Mouse (Mus musculus): Measurements from ENCODE around the gene Gm6309. TPM values are rescaled to one million over a fixed set of nuclear protein-coding genes. Genes with fewer than 3 reads are reported as not detected.
"Not testable (repeated sequence)": the region's sequence is repeated elsewhere in the genome, so short reads cannot be mapped to it uniquely, and the experiment has no call there.

Gm6309 gene
- total and polyA plus RNA-seq, 2 experiments from 2014 or later: not detected

- DNase-seq (no peak), ATAC-seq (no peak)
- TF ChIP-seq CTCF (IDR thresholded peaks at IDR 0.05; ENCODE audit: low read depth): no peak
- Histone ChIP-seq H3K4me1 (ENCODE audit: insufficient read depth) (no peaks in the 10 kb centered on the region), H3K27ac (ENCODE audit: low read depth, low read length) (no peak overlapping the region), H3K4me3 (ENCODE audit: low read depth, low read length) (no peak overlapping the region), H3K9ac (no peak overlapping the region), H3K36me3 (ENCODE audit: insufficient read depth) (no peaks in the 10 kb centered on the region), H3K4me2 (ENCODE audit: low read depth) (no peak overlapping the region), H3K27me3 (ENCODE audit: insufficient read depth, low read length) (no peaks in the 10 kb centered on the region), H3K9me3 (ENCODE audit: low read length) (no peaks in the 10 kb centered on the region)
- WGBS: 63% methylated on average over 3 of the region's 3 CpGs
These were observed 20.2 kb upstream of the Gm6309 start for GRCm38 (mm10) chr5:146190501-146191269.

- no peak overlapping the region for H3K27ac ChIP-seq (ENCODE audit: low read depth, low read length)
- H3K4me2 ChIP-seq (ENCODE audit: low read depth): no peak overlapping the region
- no peak overlapping the region for H3K4me3 ChIP-seq (ENCODE audit: low read depth, low read length)
- 73% methylated on average over 4 of the region's 4 CpGs for WGBS
- DNase-seq (no peak), ATAC-seq (no peak)
- H3K36me3 ChIP-seq (ENCODE audit: insufficient read depth): no peaks in the 10 kb centered on the region
- TF ChIP-seq CTCF (IDR thresholded peaks at IDR 0.05; ENCODE audit: low read depth): no peak
- H3K4me1 ChIP-seq (ENCODE audit: insufficient read depth): no peaks in the 10 kb centered on the region
- no peaks in the 10 kb centered on the region for H3K9me3 ChIP-seq (ENCODE audit: low read length)
- no peaks in the 10 kb centered on the region for H3K27me3 ChIP-seq (ENCODE audit: insufficient read depth, low read length)
- H3K9ac ChIP-seq: no peak overlapping the region
These were observed 19.6 kb upstream of the Gm6309 start for GRCm38 (mm10) chr5:146190093-146190492.

- no peaks in the 10 kb centered on the region for H3K36me3 ChIP-seq (ENCODE audit: insufficient read depth)
- no peak overlapping the region for H3K4me3 ChIP-seq (ENCODE audit: low read depth, low read length)
- DNase-seq (no peak), ATAC-seq (no peak)
- H3K9ac ChIP-seq: no peak overlapping the region
- H3K9me3 ChIP-seq (ENCODE audit: low read length): no peaks in the 10 kb centered on the region
- no peak overlapping the region for H3K4me2 ChIP-seq (ENCODE audit: low read depth)
- no peaks in the 10 kb centered on the region for H3K27me3 ChIP-seq (ENCODE audit: insufficient read depth, low read length)
- 88% methylated on average over 7 of the region's 7 CpGs for WGBS
- H3K27ac ChIP-seq (ENCODE audit: low read depth, low read length): no peak overlapping the region
- no peaks in the 10 kb centered on the region for H3K4me1 ChIP-seq (ENCODE audit: insufficient read depth)
- no peak for TF ChIP-seq CTCF (IDR thresholded peaks at IDR 0.05; ENCODE audit: low read depth)
These were observed 18.2 kb upstream of the Gm6309 start for GRCm38 (mm10) chr5:146188712-146189111.

- H3K9ac ChIP-seq: no peak overlapping the region
- H3K9me3 ChIP-seq (ENCODE audit: low read length): no peaks in the 10 kb centered on the region
- ATAC-seq (no peak), DNase-seq (no peak)
- no peaks in the 10 kb centered on the region for H3K36me3 ChIP-seq (ENCODE audit: insufficient read depth)
- no peaks in the 10 kb centered on the region for H3K4me1 ChIP-seq (ENCODE audit: insufficient read depth)
- 76% methylated on average over 1 of the region's 1 CpGs for WGBS
- peak; percentile 25; the same call in 1 of the 2 replicates for TF ChIP-seq CTCF (IDR thresholded peaks at IDR 0.05; ENCODE audit: low read depth)
- no peak overlapping the region for H3K27ac ChIP-seq (ENCODE audit: low read depth, low read length)
- H3K4me3 ChIP-seq (ENCODE audit: low read depth, low read length): no peak overlapping the region
- H3K4me2 ChIP-seq (ENCODE audit: low read depth): no peak overlapping the region
- H3K27me3 ChIP-seq (ENCODE audit: insufficient read depth, low read length): no peaks in the 10 kb centered on the region
These were observed 17.6 kb upstream of the Gm6309 start for GRCm38 (mm10) chr5:146188144-146188543.

DNA sequence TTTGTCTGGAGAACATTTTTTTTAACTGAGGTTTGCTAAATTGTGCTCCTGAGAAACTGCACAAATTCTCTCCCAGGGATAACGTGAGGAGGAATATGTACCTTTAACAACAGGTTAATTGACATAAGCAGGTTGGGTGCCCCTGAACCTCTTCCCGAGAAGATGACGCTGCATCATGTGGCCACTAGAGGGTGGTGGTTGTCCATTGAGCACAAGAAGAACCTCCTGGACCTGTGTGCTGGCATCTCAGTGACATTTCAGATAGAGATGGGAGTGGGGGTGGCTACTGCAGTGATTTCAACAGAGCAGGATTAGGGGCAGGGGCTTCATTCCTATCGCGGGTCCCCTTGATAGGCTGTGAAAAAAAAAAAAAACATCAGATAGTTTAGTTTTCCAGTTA lies 16.9 kb upstream of the Gm6309 start:
- not testable (repeated sequence) for H3K27ac ChIP-seq (ENCODE audit: low read depth, low read length); H3K4me1 ChIP-seq (ENCODE audit: insufficient read depth); H3K4me2 ChIP-seq (ENCODE audit: low read depth); H3K9me3 ChIP-seq (ENCODE audit: low read length); H3K36me3 ChIP-seq (ENCODE audit: insufficient read depth); H3K4me3 ChIP-seq (ENCODE audit: low read depth, low read length); H3K9ac ChIP-seq; H3K27me3 ChIP-seq (ENCODE audit: insufficient read depth, low read length); ATAC-seq
- DNase-seq: peak; percentile 54
- 33% methylated on average over 5 of the region's 5 CpGs for WGBS
- TF ChIP-seq CTCF (IDR thresholded peaks at IDR 0.05; ENCODE audit: low read depth): peak; percentile 76

DNA sequence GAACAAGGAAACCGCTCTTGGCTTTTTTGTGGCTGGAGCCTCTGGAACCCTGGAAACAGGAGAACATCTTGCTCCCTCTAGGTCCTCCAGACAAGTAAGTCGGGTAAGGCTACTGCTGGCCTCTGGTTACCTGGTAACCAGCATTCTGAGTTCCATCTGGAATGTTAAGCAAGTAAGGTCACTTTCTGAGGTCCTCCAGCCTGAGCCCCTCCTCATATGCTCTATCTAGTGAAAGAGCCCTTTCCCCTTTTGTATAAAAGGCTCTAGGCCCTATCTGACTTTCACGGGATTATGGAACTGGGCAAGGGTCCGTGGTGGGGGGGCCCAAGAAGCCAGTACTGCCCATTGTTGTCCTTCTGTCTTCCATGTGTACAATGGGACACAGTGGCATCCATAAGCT lies 14.7 kb upstream of the Gm6309 start, which contains the start of gene 1700001J03Rik:
Gene 1700001J03Rik, minus strand, starts transcription at position 101 of the 400 bp plus-strand sequence.
- H3K9me3 ChIP-seq (ENCODE audit: low read length); H3K9ac ChIP-seq; H3K27me3 ChIP-seq (ENCODE audit: insufficient read depth, low read length); H3K27ac ChIP-seq (ENCODE audit: low read depth, low read length); H3K4me2 ChIP-seq (ENCODE audit: low read depth); H3K4me3 ChIP-seq (ENCODE audit: low read depth, low read length); H3K36me3 ChIP-seq (ENCODE audit: insufficient read depth); DNase-seq; ATAC-seq; H3K4me1 ChIP-seq (ENCODE audit: insufficient read depth): not testable (repeated sequence)
- WGBS: 74% methylated on average over 4 of the region's 4 CpGs

DNA sequence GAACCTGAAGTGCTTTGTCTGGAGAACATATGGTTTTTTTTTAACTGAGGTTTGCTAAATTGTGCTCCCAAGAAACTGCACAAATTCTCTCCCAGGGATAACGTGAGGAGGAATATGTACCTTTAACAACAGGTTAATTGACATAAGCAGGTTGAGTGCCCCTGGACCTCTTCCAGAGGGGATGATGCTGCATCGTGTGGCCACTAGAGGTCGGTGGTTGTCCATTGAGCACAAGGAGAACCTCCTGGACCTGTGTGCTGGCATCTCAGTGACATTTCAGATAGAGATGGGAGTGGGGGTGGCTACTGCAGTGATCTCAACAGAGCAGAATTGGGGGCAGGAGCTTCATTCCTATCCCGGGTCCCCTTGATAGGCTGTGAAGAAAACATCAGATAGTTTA lies 2.2 kb upstream of the Gm6309 start:
- 66% methylated on average over 4 of the region's 4 CpGs for WGBS

GRCm38 (mm10) chr5:146160439-146160838 lies 10.1 kb downstream of the Gm6309 start, which contains the start of gene Gm5565:
Gm5565 (minus strand) TSS chr5:146160539.
- not testable (repeated sequence) for H3K27me3 ChIP-seq (ENCODE audit: insufficient read depth, low read length); H3K9me3 ChIP-seq (ENCODE audit: low read length); H3K36me3 ChIP-seq (ENCODE audit: insufficient read depth); H3K9ac ChIP-seq; ATAC-seq; H3K4me2 ChIP-seq (ENCODE audit: low read depth); H3K4me1 ChIP-seq (ENCODE audit: insufficient read depth); H3K27ac ChIP-seq (ENCODE audit: low read depth, low read length); H3K4me3 ChIP-seq (ENCODE audit: low read depth, low read length); DNase-seq
- WGBS: 96% methylated on average over 3 of the region's 3 CpGs

More for the DNA sequence above, 2.2 kb upstream of the Gm6309 start:
- not testable (repeated sequence) for H3K4me2 ChIP-seq (ENCODE audit: low read depth); H3K27me3 ChIP-seq (ENCODE audit: insufficient read depth, low read length); H3K36me3 ChIP-seq (ENCODE audit: insufficient read depth); ATAC-seq; H3K9ac ChIP-seq; DNase-seq; H3K4me3 ChIP-seq (ENCODE audit: low read depth, low read length); H3K4me1 ChIP-seq (ENCODE audit: insufficient read depth); H3K27ac ChIP-seq (ENCODE audit: low read depth, low read length); H3K9me3 ChIP-seq (ENCODE audit: low read length)

GRCm38 (mm10) chr5:146158326-146158725 lies 12.2 kb downstream of the Gm6309 start:
- not testable (repeated sequence) for ATAC-seq; H3K4me2 ChIP-seq (ENCODE audit: low read depth); H3K27me3 ChIP-seq (ENCODE audit: insufficient read depth, low read length); H3K36me3 ChIP-seq (ENCODE audit: insufficient read depth); H3K9me3 ChIP-seq (ENCODE audit: low read length); H3K27ac ChIP-seq (ENCODE audit: low read depth, low read length); H3K9ac ChIP-seq; H3K4me1 ChIP-seq (ENCODE audit: insufficient read depth); H3K4me3 ChIP-seq (ENCODE audit: low read depth, low read length); DNase-seq
- 93% methylated on average over 4 of the region's 4 CpGs for WGBS

Measured in forebrain, postnatal 0 days (tissue).